Mouse (Mus musculus) kidney, embryonic 15.5 days (tissue): ENCODE results near the gene Ppp1r15b. TPM values are rescaled to one million over a fixed set of nuclear protein-coding genes. Genes with fewer than 3 reads are reported as not detected.

Experiments used
- ATAC-seq: fragments of 200-750 bp; cut with Nextera tagmentation; replicated peaks from 2 replicates; pipeline ENCODE4 v1.8.0; 2017; ENCODE audit warnings: moderate TSS enrichment; ENCODE audit not compliant: low FRiP score
- H3K27ac ChIP-seq: fragments of 300-500 bp; sonication (generic); 2 replicates; pipeline ENCODE4 v1.5.1; 2015; ENCODE audit warnings: mild to moderate bottlenecking, inconsistent platforms
- H3K27me3 ChIP-seq: fragments of 300-500 bp; sonication (generic); 2 replicates; pipeline ENCODE4 v1.6.1; 2015; ENCODE audit warnings: inconsistent platforms
- H3K36me3 ChIP-seq: fragments of 300-500 bp; sonication (generic); 2 replicates; pipeline ENCODE4 v1.6.1; 2015; ENCODE audit warnings: inconsistent platforms
- H3K4me1 ChIP-seq: fragments of 300-500 bp; sonication (generic); 2 replicates; pipeline ENCODE4 v1.6.1; 2015; ENCODE audit warnings: inconsistent platforms
- H3K4me2 ChIP-seq: fragments of 300-500 bp; sonication (generic); 2 replicates; pipeline ENCODE4 v1.6.1; 2015; ENCODE audit warnings: moderate library complexity, mild to moderate bottlenecking, inconsistent platforms
- H3K4me3 ChIP-seq: fragments of 300-500 bp; sonication (generic); replicated peaks from 2 replicates; pipeline ENCODE4 v1.5.1; 2015; ENCODE audit warnings: mild to moderate bottlenecking, inconsistent platforms
- H3K9ac ChIP-seq: fragments of 300-500 bp; sonication (generic); 2 replicates; pipeline ENCODE4 v1.6.1; 2015; ENCODE audit warnings: mild to moderate bottlenecking, inconsistent platforms
- H3K9me3 ChIP-seq: fragments of 300-500 bp; sonication (generic); replicated peaks from 2 replicates; pipeline ENCODE4 v1.6.1; 2016; ENCODE audit warnings: inconsistent platforms
- WGBS: fragments of 180-500 bp; shearing (Covaris S2); methylation state at CpG from one replicate; pipeline ENCODE4 v1.1.7; 2015; ENCODE audit warnings: mixed read lengths; 5-methylcytosine and 5-hydroxymethylcytosine counted together
- polyA plus RNA-seq: library from polyadenylated mRNA; unstranded; fragments of >200 nt; fragmentation: Nextera tagmentation; extraction: Ambion mirVana; gene quantifications from 2 replicates; pipeline ENCODE4 v1.2.1, GENCODE M21; 2015

Ppp1r15b gene
- polyA plus RNA-seq, 1 experiment from 2014 or later: 42.1 TPM

DNA sequence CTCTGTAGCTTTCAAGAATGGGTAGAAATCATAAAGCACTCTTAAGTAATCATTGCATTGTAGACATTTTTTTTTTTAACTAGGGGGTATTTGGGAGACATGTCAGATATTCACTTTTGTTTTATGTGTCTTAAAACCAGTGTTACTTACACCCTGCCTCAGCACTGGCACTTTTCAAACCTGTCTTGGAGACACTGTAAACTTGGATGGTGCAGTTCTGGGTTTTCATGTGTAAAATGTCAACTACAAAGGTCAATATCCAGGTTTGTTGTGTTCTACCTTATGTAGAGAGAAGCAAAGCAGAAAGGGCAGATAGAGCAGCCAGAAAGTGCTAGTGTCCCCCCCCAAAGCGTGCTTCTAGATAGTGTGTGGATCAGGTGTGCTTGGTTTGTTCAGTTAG is 7.5 kb downstream of the Ppp1r15b start:
- H3K4me3 ChIP-seq: no peak overlapping the region
- H3K27ac ChIP-seq: no peak overlapping the region
- H3K9ac ChIP-seq: no peak overlapping the region
- ATAC-seq: no peak
- H3K4me1 ChIP-seq: peaks cover 30% of the 10 kb centered on the region
- 93% methylated on average over 1 of the region's 1 CpGs for WGBS
- no peaks in the 10 kb centered on the region for H3K9me3 ChIP-seq
- H3K27me3 ChIP-seq: no peaks in the 10 kb centered on the region
- H3K36me3 ChIP-seq: peaks cover 74% of the 10 kb centered on the region
- no peak overlapping the region for H3K4me2 ChIP-seq

DNA sequence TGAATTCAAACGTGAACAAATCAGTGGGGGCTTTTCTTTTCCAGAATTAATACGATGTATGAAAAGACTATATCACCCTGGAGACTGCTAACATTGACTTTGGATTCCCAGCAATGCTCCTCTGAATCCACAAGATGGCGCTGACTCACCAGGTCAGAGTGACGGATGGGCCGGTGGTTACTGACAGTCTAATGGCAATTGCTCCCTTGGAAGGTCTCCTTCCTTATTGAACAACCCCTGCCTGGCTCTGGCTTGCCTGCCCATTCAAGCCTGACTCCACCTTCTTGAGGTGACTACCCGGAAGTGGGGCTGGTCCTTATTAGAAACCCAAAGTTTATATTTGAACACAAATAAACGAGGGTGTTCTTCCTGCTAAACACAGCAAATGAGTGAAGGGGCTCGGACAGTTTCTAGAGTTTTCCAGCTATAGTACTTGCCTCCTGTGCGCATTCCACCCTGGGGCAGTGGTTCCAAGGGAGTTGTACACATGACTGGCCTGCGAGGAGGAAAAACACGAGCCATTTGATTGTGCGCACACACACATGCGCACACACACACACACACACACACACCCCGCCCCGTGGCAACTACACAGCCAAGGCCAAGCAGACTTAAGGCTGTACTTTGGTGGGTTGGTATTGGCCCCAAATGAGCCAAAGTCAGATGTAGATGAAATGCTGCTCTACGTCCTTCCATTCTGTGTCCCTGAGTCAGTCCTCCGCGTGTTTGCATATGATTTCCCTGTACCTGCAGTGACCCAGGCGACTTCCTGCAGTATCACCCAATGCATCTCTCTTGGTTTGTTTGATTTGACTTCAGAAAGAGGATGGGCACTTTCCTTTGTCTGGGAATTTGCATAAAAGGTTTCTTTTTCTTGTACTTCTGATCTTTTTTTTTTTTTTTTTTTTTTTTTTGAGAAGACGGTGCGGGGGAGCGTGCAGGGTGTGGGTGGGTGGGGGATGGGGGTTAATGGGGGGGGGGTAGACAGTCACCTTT is 15.4 kb downstream of the Ppp1r15b start:
- peak; percentile 83 for ATAC-seq
- Histone ChIP-seq H3K9ac (no peak overlapping the region), H3K4me2 (no peak overlapping the region), H3K27me3 (no peaks in the 10 kb centered on the region), H3K9me3 (no peaks in the 10 kb centered on the region), H3K4me1 (peaks cover 2% of the 10 kb centered on the region; the same call in 1 of the 2 replicates), H3K27ac (peak overlapping the region; percentile 69), H3K4me3 (no peak overlapping the region), H3K36me3 (peaks cover 5% of the 10 kb centered on the region)
- WGBS: 58% methylated on average over 22 of the region's 22 CpGs

DNA sequence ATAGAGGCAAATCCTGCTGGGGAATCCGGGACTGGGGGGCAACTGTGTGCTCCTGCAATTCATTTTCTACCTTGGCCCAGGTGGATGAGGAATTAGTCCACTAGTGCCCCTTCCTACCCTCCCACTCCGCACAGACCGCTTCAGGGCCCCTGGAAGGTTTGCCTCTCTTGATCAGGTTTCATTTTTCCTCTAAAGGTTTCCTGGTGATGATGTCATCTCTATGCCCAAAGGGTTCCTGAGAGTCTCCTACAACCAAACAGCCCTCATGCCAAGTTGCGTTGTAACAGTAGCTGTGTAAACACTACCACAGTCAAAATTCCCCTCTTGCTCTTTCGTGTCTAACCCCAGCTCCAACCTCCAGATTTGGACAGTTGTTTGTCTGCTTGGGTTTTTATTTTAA is 16.4 kb downstream of the Ppp1r15b start:
- no peak overlapping the region for H3K27ac ChIP-seq
- H3K27me3 ChIP-seq: no peaks in the 10 kb centered on the region
- no peak for ATAC-seq
- WGBS: 66% methylated on average over 5 of the region's 5 CpGs
- H3K4me1 ChIP-seq: peaks cover 2% of the 10 kb centered on the region; the same call in 1 of the 2 replicates
- no peak overlapping the region for H3K4me3 ChIP-seq
- H3K4me2 ChIP-seq: no peak overlapping the region
- H3K9ac ChIP-seq: no peak overlapping the region
- H3K36me3 ChIP-seq: no peaks in the 10 kb centered on the region; the same call in 1 of the 2 replicates
- no peaks in the 10 kb centered on the region for H3K9me3 ChIP-seq

DNA sequence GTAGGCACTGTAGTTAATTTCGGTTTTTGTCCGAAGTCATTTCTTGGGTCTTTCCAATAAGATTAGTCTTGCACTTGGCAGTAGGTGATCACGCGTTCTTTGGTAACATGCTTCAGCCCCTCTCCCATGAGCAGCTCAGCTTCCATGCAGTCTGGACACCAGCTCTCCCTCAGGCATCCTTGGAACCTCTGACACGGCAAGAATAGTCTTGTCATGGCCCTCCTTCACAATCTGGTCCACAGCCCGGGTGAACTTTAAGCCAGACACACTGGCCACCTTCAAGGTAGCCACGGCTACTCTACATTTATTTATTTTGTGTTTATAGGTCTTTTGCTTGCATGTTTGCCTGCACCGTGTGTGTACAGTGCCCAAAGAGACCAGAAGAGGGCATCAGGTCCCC is 17.2 kb downstream of the Ppp1r15b start:
- no peak overlapping the region for H3K4me3 ChIP-seq
- H3K4me2 ChIP-seq: no peak overlapping the region
- no peaks in the 10 kb centered on the region for H3K36me3 ChIP-seq
- no peak overlapping the region for H3K9ac ChIP-seq
- H3K27me3 ChIP-seq: no peaks in the 10 kb centered on the region
- no peaks in the 10 kb centered on the region for H3K9me3 ChIP-seq
- peaks cover 2% of the 10 kb centered on the region; the same call in 1 of the 2 replicates for H3K4me1 ChIP-seq
- H3K27ac ChIP-seq: no peak overlapping the region
- WGBS: 93% methylated on average over 8 of the region's 8 CpGs
- ATAC-seq: no peak

DNA sequence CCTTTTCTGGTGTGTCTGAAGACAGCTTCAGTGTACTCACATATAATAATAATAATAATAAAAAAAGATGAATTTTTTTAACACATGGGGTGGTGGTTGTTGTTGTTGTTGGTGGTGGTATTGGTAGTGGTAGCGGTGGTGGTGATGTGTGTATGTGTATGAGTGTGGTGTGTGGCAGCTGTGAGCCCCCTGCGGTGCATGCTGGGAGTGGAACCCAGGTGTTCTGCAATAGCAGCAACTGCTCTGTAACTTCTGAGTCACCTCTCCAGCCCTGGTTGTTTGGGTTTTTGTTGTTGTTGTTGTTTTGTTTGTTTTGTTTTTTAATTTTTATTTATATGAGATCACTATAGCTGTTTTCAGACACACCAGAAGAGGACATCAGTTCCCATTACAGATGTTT is 19.6 kb downstream of the Ppp1r15b start:
- no peaks in the 10 kb centered on the region for H3K36me3 ChIP-seq
- WGBS: 95% methylated on average over 2 of the region's 2 CpGs
- ATAC-seq: no peak
- H3K4me2 ChIP-seq: no peak overlapping the region
- no peak overlapping the region for H3K4me3 ChIP-seq
- H3K9me3 ChIP-seq: no peaks in the 10 kb centered on the region
- no peaks in the 10 kb centered on the region for H3K27me3 ChIP-seq
- no peak overlapping the region for H3K27ac ChIP-seq
- no peak overlapping the region for H3K9ac ChIP-seq
- peaks cover 2% of the 10 kb centered on the region; the same call in 1 of the 2 replicates for H3K4me1 ChIP-seq

DNA sequence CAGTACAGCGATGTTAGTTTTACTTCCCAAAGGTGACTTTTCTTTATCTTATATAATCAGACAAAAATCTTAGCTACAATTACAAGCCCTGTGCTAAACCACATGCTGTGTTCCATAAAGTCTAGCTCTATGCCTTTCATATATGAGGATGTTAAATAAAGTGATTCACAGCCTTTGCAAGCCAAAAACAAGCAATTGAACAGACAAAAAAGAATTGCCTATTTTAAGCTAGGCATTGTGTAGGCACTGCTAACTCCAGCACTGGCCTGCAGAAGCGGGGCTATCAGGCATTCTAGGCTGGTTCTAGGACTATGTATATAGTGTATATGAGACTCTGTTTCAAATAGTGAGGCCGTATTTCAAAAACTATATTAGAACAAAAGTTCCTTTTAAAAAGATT is 21.3 kb downstream of the Ppp1r15b start:
- WGBS: 90% methylated on average over 3 of the region's 3 CpGs
- no peak for ATAC-seq
- no peak overlapping the region for H3K4me3 ChIP-seq

DNA sequence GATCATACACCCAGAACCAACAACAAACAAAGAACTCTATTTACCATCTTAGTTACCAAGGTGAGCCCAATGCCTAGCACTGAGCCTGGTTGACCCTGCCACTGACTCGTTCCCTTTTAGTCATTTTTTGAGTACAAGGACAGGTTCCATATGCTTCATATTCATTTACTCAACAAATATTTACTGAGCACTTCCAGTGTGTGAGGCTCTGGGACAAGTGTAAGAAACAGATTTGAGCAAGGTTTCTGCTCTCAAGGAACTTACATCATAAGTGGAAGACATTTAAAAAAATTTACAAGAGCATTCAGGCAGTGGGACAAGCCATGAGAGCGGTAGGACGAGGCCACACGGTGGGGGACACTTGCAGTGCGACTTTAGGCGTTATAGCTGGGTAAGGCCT is 24.3 kb downstream of the Ppp1r15b start:
- no peak for ATAC-seq
- Histone ChIP-seq H3K27ac (no peak overlapping the region), H3K4me3 (no peak overlapping the region), H3K27me3 (peaks cover 4% of the 10 kb centered on the region; the same call in 1 of the 2 replicates), H3K9me3 (no peaks in the 10 kb centered on the region), H3K9ac (no peak overlapping the region), H3K36me3 (no peaks in the 10 kb centered on the region), H3K4me2 (no peak overlapping the region), H3K4me1 (peaks cover 7% of the 10 kb centered on the region)
- WGBS: 82% methylated on average over 6 of the region's 6 CpGs

More for the DNA sequence above, 21.3 kb downstream of the Ppp1r15b start:
- no peak overlapping the region for H3K9ac ChIP-seq
- no peak overlapping the region for H3K4me2 ChIP-seq
- H3K4me1 ChIP-seq: no peaks in the 10 kb centered on the region
- no peaks in the 10 kb centered on the region for H3K9me3 ChIP-seq
- no peaks in the 10 kb centered on the region for H3K36me3 ChIP-seq
- no peaks in the 10 kb centered on the region for H3K27me3 ChIP-seq
- H3K27ac ChIP-seq: no peak overlapping the region

DNA sequence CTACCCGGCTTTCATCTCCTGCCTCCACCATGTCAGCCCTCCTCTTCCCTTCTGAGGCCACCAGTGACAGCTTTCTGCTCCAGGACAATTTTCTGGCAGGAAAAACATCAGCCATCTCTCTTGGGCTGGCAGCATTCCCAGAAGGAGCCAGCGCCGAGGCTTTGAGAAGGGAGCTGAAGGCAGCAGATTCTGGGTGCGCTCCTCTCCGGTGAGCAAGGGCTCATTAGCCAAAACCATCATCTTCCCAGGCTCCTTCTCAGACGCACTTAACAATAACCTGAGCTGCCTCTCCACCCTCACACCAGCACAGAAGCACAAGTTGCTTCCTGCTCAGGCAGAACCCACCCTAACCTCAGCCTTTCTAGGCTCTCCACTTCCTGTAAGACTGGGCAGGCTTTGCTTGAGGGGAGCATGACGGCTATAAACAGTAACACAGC is 28.2 kb downstream of the Ppp1r15b start:
- ATAC-seq: no peak
- no peaks in the 10 kb centered on the region for H3K36me3 ChIP-seq
- H3K4me1 ChIP-seq: peaks cover 21% of the 10 kb centered on the region
- peak overlapping the region; percentile 38 for H3K4me2 ChIP-seq
- H3K9me3 ChIP-seq: no peaks in the 10 kb centered on the region
- WGBS: 28% methylated on average over 7 of the region's 7 CpGs
- H3K27ac ChIP-seq: peak overlapping the region; percentile 70
- H3K9ac ChIP-seq: no peak overlapping the region
- H3K4me3 ChIP-seq: no peak overlapping the region
- peaks cover 41% of the 10 kb centered on the region for H3K27me3 ChIP-seq

DNA sequence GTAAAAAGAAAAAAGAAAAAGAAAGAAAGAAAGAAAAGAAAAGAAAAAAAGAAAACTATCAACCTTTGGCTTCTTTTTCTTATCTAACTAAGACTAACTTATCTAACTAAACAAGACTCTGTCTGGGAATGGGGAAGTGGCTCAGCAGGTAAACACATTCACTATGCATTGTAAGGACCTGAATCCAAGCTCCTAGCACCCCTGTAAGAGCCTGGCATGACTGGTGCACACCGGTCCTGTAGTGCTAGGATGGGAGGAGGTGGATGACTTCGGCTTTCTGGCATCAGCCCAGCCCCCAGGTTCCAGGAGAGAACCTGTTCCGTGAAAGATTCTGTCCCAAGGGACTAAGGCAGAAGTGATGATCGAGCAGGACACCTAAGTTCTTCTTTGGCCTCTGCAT is 30.6 kb downstream of the Ppp1r15b start:
- peaks cover 64% of the 10 kb centered on the region for H3K27me3 ChIP-seq
- H3K27ac ChIP-seq: peak overlapping the region; percentile 41; the same call in 1 of the 2 replicates
- H3K9ac ChIP-seq: no peak overlapping the region
- H3K4me2 ChIP-seq: no peak overlapping the region
- no peaks in the 10 kb centered on the region for H3K9me3 ChIP-seq
- no peak for ATAC-seq
- no peak overlapping the region for H3K4me3 ChIP-seq
- H3K4me1 ChIP-seq: peaks cover 30% of the 10 kb centered on the region
- 59% methylated on average over 4 of the region's 4 CpGs for WGBS
- H3K36me3 ChIP-seq: no peaks in the 10 kb centered on the region

DNA sequence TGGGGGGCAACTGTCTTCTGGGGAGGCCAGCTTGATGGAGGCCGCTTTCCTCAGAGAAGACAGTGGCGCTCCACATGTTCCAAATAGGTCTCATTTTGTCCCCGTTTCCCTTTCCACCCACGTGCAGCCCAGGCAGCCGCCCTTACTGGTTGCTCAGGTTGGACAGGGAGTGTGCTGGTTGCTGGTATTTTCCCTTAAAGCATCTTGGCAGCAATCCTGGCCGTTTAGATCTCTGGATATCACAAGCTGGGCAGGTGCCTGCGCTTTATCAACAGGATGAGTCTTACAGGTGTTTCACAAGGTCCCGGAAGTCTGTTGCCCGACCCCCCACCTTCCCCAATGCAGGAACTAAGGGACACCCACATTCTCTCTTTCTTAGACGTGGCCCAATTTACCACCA is 31.1 kb downstream of the Ppp1r15b start:
- Histone ChIP-seq H3K9me3 (no peaks in the 10 kb centered on the region), H3K27me3 (peaks cover 68% of the 10 kb centered on the region), H3K9ac (no peak overlapping the region), H3K4me3 (no peak overlapping the region), H3K4me2 (no peak overlapping the region), H3K4me1 (peaks cover 30% of the 10 kb centered on the region), H3K36me3 (no peaks in the 10 kb centered on the region), H3K27ac (peak overlapping the region; percentile 41; the same call in 1 of the 2 replicates)
- WGBS: 60% methylated on average over 10 of the region's 10 CpGs
- no peak for ATAC-seq

DNA sequence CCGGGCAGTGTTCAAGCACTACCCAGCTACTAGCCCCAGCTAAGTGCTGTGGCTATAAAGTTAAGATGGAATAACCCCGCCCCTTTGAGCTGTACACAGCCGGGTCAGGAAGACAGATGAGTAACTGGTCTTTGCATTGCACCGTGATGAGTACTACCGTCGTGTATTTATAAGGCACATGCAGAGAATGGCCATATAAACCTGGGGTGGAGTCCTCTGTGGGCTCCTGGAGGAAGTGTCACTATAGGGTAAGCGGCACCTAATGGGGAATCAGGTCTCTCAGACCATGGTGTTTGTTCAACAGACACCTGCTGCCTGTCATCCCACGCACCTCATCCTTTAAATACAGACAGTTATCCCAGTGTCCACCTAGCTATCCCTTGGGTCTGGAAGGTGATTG is 32.0 kb downstream of the Ppp1r15b start:
- Histone ChIP-seq H3K36me3 (no peaks in the 10 kb centered on the region), H3K27me3 (peaks cover 76% of the 10 kb centered on the region), H3K4me2 (peak overlapping the region; percentile 97), H3K27ac (no peak overlapping the region), H3K4me1 (peaks cover 30% of the 10 kb centered on the region), H3K9ac (no peak overlapping the region), H3K9me3 (no peaks in the 10 kb centered on the region), H3K4me3 (0 out of 2 replicates have a peak overlapping the region, but pooled peaks have one; percentile 56)
- ATAC-seq: no peak
- WGBS: 34% methylated on average over 8 of the region's 8 CpGs

DNA sequence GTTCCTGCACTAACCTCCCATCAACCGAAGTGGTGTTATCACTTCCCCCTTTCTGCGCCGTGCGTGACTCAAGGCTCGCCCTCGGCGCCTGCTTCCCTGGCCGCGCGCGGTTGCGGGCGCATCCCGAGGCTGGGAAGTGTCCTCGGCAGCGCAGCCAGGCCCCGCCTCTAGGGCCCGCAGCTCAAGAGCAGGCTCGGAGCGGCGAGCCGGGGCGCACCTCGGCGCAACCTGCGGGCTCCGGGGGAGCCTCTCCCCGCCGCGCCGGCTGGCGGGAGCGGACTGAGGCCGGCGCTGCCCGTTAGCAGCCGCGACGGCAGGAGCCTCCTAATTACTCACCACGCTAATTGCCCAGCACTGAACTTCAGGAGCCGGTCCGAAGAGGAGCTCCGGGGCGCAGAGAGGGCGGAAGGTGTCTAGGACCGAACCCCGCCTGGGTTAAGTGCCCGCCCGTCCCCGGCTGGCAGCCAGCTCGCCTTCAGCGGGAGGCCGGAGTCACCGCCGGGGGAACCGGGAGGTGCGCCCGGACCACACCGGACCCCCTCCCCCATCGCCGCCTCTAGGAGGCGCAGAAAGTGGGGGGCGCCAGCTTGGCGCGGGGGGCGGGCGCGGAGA is 33.0 kb downstream of the Ppp1r15b start, which contains the start of gene Plekha6:
Gene Plekha6 (plus strand): TSS at position 391 of the 612 bp plus-strand sequence.
- 0 out of 2 replicates have a peak within 1 kb of the TSS, but pooled peaks have one; percentile 30 for H3K27ac ChIP-seq
- no peaks in the 10 kb centered on the region for H3K36me3 ChIP-seq
- ATAC-seq: peak; percentile 54
- peaks cover 84% of the 10 kb centered on the region for H3K27me3 ChIP-seq
- peak within 1 kb of the TSS; percentile 56 for H3K4me3 ChIP-seq
- H3K9ac ChIP-seq: peak within 1 kb of the TSS; percentile 62
- peak within 1 kb of the TSS; percentile 97 for H3K4me2 ChIP-seq
- under 1% methylated on average over 60 of the region's 68 CpGs for WGBS
- H3K9me3 ChIP-seq: no peaks in the 10 kb centered on the region
- H3K4me1 ChIP-seq: peaks cover 34% of the 10 kb centered on the region
